Mouse (Mus musculus) layer of hippocampus, postnatal 14 days (tissue): ENCODE results near the gene Ppp1r1b. TPM values are rescaled to one million over a fixed set of nuclear protein-coding genes. Genes with fewer than 3 reads are reported as not detected.
"Not testable (repeated sequence)": the region's sequence is repeated elsewhere in the genome, so short reads cannot be mapped to it uniquely, and the experiment has no call there.

Experiments used
- DNase-seq, 2 experiments: peaks; one replicate each; pipeline ENCODE4 v3.0.0; 2021 to 2022; ENCODE audit warnings: low spot score in 2 of 2, mixed read lengths in 1 of 2
- total RNA-seq, 2 experiments: library from RNA; stranded (reverse); gene quantifications; 2 replicates each; pipeline ENCODE4 v1.2.3; 2021

Gene Ppp1r1b
- total RNA-seq, 2 experiments from 2014 or later = 33.6 to 46.7 TPM

DNA sequence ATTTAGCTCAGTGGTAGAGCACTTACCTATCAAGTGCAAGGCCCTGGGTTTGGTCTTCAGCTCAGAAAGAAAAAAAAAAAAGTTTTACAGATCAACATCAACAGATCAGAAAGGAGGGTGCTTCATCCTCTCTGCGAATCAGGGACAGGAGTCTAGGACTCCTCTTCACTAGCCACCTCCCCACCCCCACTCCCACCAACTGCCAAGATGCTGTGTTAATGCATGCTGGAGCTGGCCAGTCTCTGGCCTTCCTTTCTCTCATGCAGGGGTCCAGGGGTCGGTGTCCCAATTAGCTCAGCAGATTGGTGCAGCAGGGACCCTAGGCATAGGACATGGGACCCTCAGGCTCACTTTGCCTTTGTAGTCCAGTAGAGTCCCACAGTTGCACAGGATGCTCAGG is 22.4 kb downstream of the Ppp1r1b start:
- DNase-seq = no peak

DNA sequence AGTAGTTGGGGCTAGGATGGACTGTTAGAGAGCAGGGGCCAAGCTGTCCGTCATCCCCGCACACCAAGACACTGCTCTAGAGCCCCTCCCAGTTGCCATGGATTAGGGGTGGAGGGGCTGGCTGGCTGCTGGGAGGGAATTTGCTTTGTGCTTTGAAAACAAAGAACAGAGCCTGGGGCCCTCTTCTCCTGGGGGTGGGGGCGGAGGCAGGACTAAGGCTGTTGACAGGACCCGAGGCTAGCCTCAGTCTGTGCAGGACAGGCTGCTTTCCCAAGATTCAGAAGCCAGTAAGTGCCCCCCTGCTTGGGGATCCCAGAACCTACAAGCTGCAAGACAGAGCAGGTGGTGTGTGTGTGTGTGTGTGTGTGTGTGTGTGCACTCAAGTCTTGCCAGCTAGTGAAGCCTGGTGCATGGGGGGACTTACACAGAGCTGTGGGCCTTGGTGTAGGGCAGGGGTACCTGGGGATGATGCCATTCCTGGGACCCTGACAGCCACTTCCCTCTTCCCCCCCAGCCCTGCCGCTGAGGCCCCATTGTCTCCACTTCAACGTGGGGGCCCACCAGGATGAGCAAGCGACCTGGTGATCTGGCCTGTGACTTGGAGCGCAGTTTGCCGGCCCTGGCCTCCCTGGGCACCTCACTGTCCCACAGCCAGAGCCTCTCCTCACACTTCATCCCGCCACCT is 23.5 kb downstream of the Ppp1r1b start:
- no peak for DNase-seq

DNA sequence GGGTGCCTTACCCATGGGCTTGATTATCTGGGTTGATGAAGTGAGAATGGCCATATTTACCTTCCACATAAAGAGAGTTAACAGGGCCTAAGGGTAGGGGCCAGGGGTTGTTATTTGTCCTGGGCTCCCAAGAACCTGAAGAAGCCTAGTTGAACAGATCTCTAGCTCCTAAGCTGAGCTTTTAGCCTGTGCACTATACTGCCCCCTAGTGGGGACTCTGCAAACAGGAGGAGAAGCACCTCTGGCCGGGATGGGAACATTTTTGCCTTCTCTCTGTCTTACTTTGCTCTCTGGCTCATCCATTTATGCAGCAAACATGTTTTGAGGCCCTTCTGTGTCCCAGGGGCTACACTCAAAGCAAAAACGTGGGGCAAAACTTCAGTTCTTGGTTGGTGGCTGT is 24.2 kb downstream of the Ppp1r1b start:
- peak; percentile 54 to 68 for DNase-seq

DNA sequence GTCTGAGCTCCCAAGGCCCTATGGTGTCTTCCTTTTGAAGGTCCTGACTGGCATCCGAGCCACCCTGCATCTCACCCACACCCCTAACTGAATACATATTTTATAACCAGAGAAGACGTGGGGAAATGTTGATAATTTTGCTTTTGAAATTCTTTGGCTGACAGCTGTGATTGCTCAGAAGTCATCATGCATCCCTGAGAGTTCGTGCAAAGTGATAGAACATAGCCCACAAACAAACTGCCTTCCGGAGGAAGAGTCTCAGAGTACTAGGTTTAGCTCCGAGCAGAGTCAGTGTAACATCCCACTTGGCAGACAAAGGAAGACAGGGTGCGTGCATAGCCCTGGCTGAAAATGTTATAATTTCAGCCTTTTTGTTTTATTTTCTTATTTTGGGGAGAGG is 25.0 kb downstream of the Ppp1r1b start:
- no peak for DNase-seq

DNA sequence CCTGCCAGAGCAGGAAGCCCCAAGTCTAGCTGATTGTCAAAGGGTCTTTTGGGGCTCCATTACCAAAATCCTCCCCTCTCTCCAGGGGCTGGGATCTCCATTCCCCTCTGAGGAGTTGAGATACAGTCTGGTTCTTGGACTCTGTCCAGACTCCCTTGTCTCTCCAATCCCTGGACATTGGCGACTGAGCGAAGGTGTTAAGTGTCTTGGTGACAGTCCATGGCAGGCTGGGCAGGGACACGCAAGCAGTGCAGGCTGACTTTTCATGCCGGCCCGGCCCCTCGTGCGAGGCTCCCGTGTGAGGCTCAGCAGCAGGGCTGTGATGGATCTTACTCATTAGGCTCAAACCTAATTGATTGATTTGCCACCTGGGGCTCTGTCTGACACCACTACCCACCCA is 26.1 kb downstream of the Ppp1r1b start:
- no peak for DNase-seq

DNA sequence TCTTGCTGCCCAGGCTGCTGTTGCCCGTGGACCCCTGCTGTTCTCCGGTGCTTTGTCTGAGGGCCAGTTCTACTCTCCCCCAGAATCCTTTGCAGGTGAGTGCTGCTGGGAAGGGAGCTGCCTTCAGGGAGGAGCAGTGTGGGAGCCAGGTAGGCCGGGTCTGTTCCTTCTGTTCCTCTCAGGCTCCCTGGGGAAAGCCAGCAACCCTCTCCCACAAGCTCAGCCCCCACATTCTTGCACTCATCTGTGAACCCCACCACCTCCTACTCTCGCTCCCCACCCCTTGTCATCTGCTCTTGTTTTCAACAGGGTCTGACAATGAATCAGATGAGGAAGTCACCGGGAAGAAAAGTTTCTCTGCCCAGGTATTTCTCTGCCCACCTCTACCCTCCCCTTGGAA is 28.6 kb downstream of the Ppp1r1b start:
- DNase-seq = no peak

DNA sequence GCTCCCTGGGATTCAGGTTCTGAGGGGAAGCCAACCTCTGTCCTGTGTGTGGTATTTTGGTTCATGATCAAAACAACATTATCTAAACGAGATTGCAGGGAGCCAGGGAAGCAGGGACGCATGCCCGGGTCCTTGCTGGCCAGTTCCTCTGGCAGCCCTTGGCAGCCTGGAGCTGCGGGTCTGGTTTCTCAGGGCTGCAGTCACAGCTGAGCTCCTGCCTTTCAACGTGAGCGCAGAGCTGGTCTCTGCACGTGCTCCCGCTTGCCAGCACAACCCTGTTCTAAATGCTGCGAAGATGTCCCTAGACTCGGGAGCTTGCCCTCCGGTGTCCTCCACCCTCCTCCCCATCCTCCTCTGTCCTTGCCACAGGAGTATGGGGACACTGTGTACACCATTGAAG is 29.6 kb downstream of the Ppp1r1b start:
- no peak for DNase-seq

DNA sequence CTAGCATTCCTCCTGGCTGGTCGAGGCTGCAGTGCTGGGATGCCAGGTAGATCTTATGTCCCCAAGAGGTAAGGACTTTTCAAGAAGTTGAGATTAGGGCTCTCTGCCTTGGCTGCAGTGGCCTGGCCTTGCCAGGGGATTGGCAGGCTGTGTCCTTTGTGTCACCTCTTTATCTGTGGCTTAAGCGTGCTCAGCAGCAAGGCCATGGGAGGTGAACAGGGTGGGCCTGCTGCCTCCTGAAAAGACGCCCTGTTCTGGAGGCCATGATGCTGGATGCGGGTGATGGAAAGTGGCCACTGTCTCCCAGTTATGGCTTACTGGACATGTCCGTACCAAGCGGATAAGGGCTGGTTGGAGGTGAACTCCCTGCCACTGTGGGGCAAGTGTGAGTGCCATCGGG is 31.2 kb downstream of the Ppp1r1b start:
- DNase-seq = no peak

DNA sequence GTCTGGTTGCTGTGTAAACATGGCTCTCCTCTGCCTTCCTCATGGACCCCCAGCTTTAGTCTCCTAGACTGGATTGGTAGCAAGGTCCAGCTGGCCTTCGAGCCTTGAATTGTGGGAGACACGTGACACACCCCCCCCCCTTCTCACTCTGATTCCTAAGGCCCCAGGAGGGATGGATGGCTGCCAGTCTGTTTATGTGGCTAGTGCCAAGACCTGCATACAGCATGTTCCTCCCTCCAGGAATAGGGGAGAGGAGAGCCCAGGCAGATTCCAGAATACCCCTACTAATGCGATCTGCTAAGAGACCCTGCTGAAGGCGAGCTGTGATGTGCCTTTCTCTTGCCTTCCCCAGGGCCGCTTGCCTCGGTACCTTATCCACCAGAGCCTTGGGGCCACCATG is 31.9 kb downstream of the Ppp1r1b start:
- no peak for DNase-seq

DNA sequence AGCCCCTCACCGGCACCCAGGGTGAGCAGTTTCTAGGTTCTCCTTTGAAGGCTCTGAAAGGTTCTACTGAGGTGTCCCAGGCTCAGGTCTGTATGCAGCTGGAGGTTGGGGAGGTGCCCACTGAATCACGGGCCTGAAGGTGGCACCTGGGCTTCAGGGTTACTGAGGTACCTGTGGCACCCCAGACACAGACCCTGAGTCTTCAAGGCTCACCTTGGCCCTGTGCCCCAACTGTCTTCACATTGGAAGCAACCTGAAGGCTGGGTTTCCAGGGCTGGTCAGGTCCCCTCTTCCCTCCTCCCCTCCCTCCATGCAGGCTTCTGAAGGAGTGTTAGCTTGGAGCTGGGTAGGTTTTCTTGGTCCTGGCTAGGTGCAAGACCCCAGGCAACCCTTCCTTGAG is 33.4 kb downstream of the Ppp1r1b start:
- no peak for DNase-seq

DNA sequence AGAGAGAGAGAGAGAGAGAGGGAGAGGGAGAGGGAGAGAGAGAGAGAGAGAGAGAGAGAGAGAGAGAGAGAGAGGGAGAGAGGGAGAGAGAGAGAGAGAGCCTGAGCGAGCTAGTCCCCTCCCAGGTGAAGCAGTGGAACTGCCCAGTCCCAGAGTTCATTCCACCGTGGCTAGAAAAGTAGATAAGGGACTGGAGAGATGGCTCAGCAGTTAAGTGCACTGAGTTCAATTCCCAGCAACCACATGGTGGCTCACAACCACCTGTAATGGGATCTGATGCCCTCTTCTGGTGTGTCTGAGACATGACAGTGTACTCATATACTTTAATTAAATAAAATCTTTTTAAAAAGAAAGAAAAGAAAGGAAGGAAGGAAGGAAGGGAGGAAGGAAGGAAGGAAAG is 34.2 kb downstream of the Ppp1r1b start:
- not testable (repeated sequence) for DNase-seq

DNA sequence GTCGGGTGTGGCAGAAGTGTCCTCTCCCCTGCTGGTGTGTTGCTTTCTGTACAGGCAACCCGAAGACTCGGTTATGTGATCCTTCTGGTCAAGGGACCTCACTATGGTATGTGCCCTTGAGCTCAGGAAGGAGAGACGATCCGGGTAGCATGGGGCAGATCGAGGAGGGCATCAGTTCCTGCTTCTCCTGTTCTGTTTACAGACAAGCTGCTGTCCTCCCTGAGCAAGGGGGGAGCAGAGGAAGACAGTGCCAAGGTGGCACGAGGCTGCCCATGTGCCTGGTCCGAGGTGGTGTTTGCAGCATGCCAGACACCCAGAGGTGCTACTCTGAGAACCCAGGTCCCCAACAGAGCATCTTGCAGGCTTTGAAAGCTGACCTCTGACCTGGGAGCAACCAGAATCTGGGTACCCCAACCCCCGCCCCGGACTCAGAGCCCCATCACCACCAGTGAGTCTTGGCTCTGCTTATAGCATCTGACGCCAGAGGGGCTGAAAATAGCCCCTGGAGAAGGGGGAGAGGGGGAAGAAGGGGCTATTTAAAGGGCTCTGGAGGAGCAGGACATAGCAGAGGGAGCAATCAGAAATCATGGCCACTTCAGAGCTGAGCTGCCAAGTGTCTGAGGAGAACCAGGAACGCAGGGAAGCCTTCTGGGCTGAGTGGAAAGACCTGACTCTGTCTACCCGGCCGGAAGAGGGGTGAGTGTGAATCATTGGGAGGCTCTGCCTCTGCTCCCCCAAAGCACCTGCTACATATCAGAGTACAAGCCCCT is 35.2 kb downstream of the Ppp1r1b start, which contains the start of gene Tcap:
Gene Tcap (plus strand): TSS at position 551 of the 770 bp plus-strand sequence.
- no peak for DNase-seq

DNA sequence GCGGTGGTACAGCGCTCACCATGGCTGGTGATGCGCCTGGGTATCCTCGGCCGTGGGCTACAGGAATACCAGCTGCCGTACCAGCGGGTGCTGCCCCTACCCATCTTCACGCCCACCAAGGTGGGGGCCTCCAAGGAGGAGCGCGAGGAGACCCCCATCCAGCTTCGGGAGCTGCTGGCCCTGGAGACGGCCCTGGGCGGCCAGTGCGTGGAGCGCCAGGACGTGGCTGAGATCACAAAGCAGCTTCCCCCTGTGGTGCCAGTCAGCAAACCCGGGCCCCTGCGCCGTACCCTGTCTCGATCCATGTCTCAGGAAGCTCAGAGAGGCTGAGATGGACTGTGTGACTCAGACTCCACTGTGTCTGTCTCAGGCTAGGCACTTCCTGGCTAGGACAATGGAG is 36.0 kb downstream of the Ppp1r1b start:
- DNase-seq = no peak

DNA sequence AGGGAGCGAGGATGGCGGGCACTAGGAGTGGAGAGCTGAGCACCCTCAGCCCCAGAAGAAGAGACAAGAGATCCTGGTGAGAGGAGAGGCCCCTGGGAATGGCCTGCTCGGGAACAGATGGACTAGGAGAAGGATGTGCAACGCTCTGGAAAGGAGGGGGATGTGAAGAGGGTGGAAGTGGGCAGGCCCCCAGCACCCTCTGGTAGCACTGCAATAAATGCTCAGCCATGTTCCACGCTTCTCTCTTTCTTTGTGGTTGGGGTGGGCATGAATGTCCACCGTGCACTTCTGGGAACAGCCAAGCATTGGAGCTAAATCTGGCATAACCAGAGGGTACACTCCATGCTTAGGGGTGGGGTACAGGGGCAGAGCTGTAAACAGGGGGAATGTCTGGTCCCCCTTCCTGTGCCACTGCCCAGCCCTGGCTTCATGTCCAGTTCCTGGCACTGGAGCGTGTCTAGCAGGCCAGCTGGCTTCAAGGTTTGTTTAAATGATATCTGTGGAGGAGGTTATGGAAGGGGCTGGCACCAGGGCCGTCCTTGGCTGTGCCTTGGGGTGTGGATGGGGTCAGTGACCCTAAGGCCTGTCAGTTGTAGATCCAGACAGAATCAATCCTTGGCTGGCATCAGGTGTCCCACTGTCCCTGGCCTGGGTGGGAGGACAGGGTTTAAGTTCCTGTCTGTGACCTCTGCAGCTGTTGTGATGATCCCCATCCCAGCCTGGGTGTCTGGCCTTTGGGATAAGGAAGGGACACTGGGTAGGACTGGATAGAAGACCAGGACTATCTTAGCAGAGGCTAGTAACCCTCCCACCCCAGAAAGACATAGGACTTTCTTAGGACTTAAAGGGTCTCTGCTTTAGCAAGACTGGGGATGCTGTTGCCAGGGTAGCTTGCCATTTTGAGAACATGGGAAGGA is 36.8 kb downstream of the Ppp1r1b start:
- DNase-seq = no peak

DNA sequence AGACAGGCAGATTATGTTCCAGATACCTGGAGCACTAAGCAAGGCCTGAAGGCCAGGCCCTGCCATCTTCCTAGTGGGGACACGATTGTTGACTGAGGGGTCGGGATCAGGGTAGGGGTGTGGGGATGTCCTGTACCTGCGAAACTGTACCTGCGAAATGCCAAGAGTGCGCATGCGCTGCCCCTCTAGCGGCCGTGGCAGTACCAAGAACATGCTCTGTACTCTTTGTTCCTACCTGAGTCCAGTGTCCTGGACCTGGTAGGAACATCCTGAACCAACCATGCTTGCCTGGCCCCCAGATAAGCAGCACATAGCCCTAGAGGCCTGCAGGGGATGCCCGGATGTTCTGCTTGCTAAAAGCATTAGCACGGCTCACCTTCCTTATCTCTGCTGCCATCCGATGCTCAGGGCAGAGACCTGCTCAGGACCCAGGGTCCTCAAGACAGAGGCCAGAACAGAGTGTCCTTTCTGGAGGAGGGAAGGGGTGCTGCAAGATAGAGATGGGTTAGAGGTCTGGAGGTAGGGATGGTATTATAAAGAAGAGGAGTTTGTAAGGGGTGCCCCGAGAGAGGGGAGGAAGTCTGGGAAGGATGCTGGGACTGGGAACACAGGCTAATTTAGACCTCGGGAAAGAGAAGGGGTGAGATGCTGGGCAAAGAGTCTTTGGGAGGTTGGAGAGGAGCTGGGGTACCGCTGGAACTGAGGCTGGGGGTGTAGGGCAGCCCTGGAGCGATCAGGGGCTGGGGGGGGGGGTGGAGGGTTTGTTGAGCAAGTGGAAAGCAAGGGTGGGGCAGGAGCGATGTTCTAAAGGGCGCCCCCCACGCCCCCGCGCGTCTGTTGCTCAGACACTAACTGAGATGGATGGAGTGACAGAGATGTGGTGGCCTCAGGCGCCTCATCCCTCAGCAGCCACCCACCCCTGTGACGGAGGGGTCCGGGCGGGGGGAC is 37.7 kb downstream of the Ppp1r1b start, which contains the start of gene Pnmt:
Gene Pnmt (plus strand): TSS at position 813 of the 948 bp plus-strand sequence.
- DNase-seq = no peak

DNA sequence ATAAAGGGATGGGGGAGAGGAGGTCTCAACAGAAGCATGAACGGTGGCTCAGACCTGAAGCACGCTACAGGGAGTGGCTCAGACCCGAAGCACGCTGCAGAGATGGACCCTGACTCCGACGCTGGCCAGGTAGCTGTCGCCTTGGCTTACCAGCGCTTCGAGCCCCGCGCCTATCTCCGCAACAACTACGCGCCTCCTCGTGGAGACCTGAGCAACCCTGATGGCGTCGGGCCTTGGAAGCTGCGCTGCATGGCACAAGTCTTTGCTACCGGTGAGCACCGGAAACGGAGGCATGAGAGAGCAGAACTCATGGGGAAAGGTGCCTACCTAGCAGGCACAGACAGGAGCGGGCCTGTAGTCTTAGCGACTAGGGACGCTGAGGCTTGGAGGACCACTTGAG is 38.4 kb downstream of the Ppp1r1b start:
- DNase-seq = no peak

DNA sequence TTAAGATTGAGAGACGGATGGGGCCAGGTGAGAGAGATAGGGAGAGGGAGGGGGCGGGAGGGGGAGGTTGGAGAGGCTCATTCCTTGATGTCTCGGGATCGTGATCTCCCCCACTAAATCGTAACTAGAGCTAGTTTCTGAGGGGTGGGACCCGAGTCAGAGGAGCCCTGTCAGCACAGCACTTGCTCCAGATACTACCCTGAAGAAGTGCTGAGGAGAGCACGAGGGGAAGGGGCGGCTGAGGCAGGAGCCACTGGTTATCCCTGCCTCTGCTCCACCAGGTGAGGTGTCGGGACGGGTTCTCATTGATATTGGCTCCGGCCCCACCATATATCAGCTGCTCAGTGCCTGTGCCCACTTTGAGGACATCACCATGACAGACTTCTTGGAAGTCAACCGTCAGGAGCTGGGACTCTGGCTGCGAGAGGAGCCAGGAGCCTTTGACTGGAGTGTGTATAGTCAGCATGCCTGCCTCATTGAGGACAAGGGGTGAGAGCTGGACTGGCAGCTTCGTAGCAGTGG is 38.9 kb downstream of the Ppp1r1b start:
- DNase-seq = no peak

DNA sequence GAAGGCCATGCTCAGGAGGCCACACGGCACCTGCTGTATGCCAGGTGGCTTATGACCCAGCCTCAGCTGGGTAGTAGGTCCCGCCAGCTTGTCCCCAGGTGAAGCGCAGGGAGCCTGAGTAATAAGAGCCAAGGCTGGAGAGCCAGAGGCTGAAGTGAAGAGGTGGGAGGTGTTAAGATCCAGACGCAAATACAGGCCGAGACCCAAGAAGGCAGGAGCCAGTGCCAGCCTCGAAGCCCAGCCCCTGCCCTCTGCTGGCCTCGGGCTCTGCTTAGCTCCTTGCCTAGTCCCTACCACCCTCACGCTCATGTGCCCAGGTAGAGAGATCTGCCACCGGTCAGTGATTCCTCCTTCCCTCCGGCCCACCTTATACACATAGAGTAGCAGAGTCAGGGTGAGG is 40.1 kb downstream of the Ppp1r1b start:
- DNase-seq = no peak

DNA sequence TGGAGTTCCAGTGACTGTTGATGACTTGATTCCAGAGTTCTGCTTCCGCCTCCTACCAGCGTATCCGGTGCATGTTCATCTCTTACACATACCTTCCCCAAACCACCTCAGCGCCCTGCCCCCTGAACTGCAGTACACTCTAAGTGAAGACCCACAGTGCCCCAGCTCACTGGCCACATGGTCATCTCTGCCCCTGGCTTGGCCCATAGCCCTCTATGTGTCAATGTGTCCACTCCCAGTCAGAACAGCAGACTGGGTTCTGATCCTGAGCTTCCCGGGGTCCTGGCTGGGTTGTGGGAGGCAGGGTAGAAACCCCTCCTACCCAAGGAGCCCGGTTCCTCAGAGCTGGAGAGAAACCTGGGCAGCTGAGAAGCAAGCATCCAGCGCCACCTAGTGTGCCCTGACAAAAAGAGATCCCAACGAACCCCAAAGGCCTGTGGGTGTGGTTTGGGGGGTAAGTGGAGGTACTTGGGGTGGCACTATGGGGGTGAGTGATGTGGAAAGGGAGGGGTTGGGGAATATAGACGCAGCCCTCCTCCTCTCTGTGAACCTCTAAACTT is 41.1 kb downstream of the Ppp1r1b start:
- peak in 1 of 2 experiments; percentile 65 for DNase-seq

DNA sequence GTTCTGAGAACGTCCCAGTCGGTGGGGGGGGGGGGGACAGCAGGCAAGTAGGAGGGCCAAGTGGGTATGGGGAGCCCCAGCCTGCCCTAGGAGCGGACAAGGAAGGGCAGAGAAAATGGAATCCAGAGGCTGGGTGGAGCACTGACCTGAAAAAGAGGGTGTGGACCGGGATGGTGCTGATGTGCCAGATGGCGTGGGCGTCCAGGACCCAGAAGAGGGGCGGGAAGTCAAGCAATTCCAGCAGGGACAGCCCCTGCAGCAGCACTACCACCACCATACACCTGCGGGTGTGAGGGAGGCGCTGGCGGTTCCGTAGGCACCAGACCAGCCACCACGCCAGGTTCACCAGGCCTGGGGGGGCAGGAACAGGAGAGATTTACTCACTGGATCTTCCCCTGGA is 41.9 kb downstream of the Ppp1r1b start:
- DNase-seq = no peak
